Mouse (Mus musculus): ENCODE results near the gene Fcgr1. TPM values are rescaled to one million over a fixed set of nuclear protein-coding genes. Genes with fewer than 3 reads are reported as not detected.
"Not testable (repeated sequence)": the region's sequence is repeated elsewhere in the genome, so short reads cannot be mapped to it uniquely, and the experiment has no call there.

Fcgr1 gene
- total and polyA plus RNA-seq, 2 experiments from 2014 or later: 2.4 to 2.6 TPM

DNA sequence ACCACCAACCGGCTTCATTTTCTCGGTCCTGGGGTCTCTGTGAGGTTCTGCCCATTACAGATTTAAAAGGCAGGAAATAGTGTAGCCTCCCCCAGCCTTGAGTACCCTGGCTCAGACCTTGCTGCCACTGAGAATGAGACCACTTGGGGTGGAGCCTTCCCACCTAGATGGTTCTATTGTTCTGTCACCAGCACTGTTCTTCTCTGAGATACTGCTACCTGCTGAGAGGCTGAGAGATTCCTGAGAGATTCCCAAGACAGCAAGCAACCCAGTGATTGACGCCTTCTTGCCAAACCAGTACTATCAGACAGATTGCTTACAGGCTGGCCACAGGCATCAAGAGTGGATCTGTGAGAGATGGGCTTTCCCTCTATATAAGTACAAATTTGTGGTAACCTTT lies 4.6 kb downstream of the Fcgr1 start:
- Histone ChIP-seq H3K4me3 (ENCODE audit: low read length) (no peak overlapping the region), H3K36me3 (ENCODE audit: insufficient read depth, low read length) (no peaks in the 10 kb centered on the region), H3K4me2 (ENCODE audit: low read depth, low read length) (no peak overlapping the region), H3K9ac (replicated peaks; ENCODE audit: low read length) (no peak overlapping the region), H3K9me3 (ENCODE audit: low read length) (no peaks in the 10 kb centered on the region), H3K27me3 (ENCODE audit: insufficient read depth, low read length) (0 out of 2 replicates have a peak, but pooled peaks cover 3% of the 10 kb centered on the region), H3K4me1 (ENCODE audit: insufficient read depth, low read length) (no peaks in the 10 kb centered on the region), H3K27ac (no peak overlapping the region)
- no peak for TF ChIP-seq CTCF (IDR thresholded peaks at IDR 0.05; ENCODE audit: low read depth)
- DNase-seq (ENCODE audit: low spot score) (no peak), ATAC-seq (no peak)
- WGBS: 67% methylated on average over 3 of the region's 3 CpGs

DNA sequence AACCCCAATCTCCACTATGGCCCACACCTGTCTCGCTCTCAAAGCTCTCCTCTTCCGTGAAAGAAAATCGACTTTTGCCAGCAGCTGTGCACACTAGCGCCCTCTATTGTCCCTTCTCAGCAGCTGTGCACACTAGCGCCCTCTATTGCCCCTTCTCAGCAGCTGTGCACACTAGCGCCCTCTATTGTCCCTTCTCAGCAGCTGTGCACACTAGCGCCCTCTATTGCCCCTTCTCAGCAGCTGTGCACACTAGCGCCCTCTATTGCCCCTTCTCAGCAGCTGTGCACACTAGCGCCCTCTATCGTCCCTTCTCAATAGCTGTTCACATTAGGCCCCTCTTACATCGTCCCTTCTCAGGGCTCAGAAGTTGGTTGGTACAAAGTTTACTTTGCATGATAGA lies 6.4 kb downstream of the Fcgr1 start:
- H3K27me3 ChIP-seq (ENCODE audit: insufficient read depth, low read length); H3K9ac ChIP-seq (replicated peaks; ENCODE audit: low read length); H3K4me2 ChIP-seq (ENCODE audit: low read depth, low read length); H3K27ac ChIP-seq; H3K4me3 ChIP-seq (ENCODE audit: low read length); H3K4me1 ChIP-seq (ENCODE audit: insufficient read depth, low read length); H3K9me3 ChIP-seq (ENCODE audit: low read length); DNase-seq (ENCODE audit: low spot score); ATAC-seq; H3K36me3 ChIP-seq (ENCODE audit: insufficient read depth, low read length): not testable (repeated sequence)
- peak; percentile 82 for TF ChIP-seq CTCF (IDR thresholded peaks at IDR 0.05; ENCODE audit: low read depth)
- WGBS: 94% methylated on average over 11 of the region's 11 CpGs

DNA sequence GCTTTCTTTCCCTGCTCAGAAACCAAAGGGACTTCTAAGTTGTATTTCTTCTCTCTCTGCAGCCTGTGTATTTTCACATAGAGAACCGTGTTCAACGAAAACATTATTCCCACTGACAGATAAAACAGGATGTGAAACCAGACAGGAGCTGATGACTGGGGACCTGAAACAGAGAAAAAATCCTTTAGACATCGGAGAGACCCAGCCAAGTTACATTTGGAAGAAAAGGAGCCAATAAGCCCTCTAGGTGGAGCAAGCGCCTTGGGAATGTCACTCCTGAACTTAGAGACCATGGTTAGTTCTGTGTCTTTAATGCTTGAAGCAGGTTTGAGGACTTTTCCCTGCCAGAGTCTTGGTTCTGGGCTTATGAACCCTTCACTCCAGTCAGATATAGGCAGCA lies 9.3 kb downstream of the Fcgr1 start:
- 0 out of 2 replicates have a peak, but pooled peaks cover 5% of the 10 kb centered on the region for H3K27me3 ChIP-seq (ENCODE audit: insufficient read depth, low read length)
- ATAC-seq: no peak
- no peak overlapping the region for H3K9ac ChIP-seq (replicated peaks; ENCODE audit: low read length)
- DNase-seq (ENCODE audit: low spot score): peak; percentile 73
- no peak overlapping the region for H3K27ac ChIP-seq
- peak; percentile 66 for TF ChIP-seq CTCF (IDR thresholded peaks at IDR 0.05; ENCODE audit: low read depth)
- H3K36me3 ChIP-seq (ENCODE audit: insufficient read depth, low read length): no peaks in the 10 kb centered on the region
- H3K4me3 ChIP-seq (ENCODE audit: low read length): no peak overlapping the region
- H3K4me2 ChIP-seq (ENCODE audit: low read depth, low read length): no peak overlapping the region
- H3K4me1 ChIP-seq (ENCODE audit: insufficient read depth, low read length): no peaks in the 10 kb centered on the region
- WGBS: 19% methylated on average over 4 of the region's 4 CpGs
- H3K9me3 ChIP-seq (ENCODE audit: low read length): no peaks in the 10 kb centered on the region

DNA sequence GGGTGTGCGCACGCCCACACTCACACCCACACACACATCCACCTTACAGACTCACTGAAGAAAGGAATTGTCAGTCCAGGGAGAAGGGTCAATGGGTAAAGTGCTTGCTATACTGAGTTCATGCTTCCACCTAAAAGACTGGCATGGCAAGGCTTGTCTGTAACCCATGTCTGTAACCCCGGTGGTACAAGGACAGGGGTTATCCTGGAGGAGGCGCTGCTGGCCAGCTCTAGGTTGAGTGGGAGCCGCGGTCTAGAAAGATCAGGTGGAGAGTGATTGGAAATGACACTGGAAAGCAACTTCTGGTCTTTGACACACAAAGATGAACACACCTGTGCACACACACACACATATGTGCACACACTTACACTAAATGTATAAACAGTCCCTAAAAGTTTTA lies 13.1 kb downstream of the Fcgr1 start:
- ATAC-seq (no peak), DNase-seq (ENCODE audit: low spot score) (no peak)
- TF ChIP-seq CTCF (IDR thresholded peaks at IDR 0.05; ENCODE audit: low read depth): no peak
- no peaks in the 10 kb centered on the region for H3K36me3 ChIP-seq (ENCODE audit: insufficient read depth, low read length)
- no peak overlapping the region for H3K27ac ChIP-seq
- peaks cover 4% of the 10 kb centered on the region; the same call in 1 of the 2 replicates for H3K4me1 ChIP-seq (ENCODE audit: insufficient read depth, low read length)
- H3K4me2 ChIP-seq (ENCODE audit: low read depth, low read length): no peak overlapping the region
- 0 out of 2 replicates have a peak, but pooled peaks cover 2% of the 10 kb centered on the region for H3K27me3 ChIP-seq (ENCODE audit: insufficient read depth, low read length)
- no peak overlapping the region for H3K9ac ChIP-seq (replicated peaks; ENCODE audit: low read length)
- no peaks in the 10 kb centered on the region for H3K9me3 ChIP-seq (ENCODE audit: low read length)
- WGBS: 53% methylated on average over 6 of the region's 6 CpGs
- H3K4me3 ChIP-seq (ENCODE audit: low read length): no peak overlapping the region

DNA sequence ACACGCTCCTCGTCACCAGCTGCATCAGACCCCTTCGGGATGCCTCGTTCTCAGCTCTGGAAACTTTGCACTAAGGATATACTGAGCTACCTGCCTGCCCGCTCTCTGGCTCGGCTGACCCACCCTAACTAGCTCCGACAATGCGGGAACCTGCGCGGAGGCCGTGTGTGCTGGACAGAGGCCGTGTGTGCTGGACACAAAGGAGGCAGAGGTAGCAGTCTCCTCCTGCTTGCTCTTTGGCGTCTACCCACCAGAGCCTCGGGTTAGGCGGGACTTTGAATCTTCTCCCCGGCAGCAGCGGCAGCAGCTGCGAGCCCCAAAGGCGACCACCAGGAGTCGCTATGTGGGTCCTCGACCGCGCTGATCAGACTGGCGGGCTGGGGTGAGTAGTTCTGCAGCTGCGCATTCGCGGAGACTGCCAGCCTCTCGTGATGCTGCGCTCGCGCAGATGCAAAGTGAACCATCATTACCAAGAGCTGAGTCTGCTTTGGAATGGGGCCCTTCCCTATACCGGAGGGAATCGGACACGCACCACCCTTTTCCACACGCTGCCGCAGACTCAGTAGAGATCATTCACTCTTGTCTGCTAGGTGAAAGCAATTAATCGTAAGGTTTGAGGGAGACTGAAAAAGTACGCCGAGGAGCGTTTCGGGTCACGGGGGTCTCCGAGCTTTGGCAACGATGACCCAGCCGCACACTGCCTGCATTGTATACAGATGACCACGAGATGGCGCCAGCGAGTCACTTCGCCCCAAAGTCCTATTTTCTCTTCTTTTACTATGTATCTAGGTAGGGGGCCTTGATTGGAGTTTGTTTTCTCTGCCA lies 15.8 kb downstream of the Fcgr1 start:
- H3K4me1 ChIP-seq (ENCODE audit: insufficient read depth, low read length): peaks cover 4% of the 10 kb centered on the region; the same call in 1 of the 2 replicates
- under 1% methylated on average over 49 of the region's 49 CpGs for WGBS
- H3K9me3 ChIP-seq (ENCODE audit: low read length): no peaks in the 10 kb centered on the region
- H3K9ac ChIP-seq (replicated peaks; ENCODE audit: low read length): peak overlapping the region; percentile 51
- no peaks in the 10 kb centered on the region for H3K36me3 ChIP-seq (ENCODE audit: insufficient read depth, low read length)
- H3K4me2 ChIP-seq (ENCODE audit: low read depth, low read length): peak overlapping the region; percentile 80
- ATAC-seq: peak; percentile 98
- peak overlapping the region; percentile 83 for H3K27ac ChIP-seq
- TF ChIP-seq CTCF (IDR thresholded peaks at IDR 0.05; ENCODE audit: low read depth): peak; percentile 86
- no peaks in the 10 kb centered on the region for H3K27me3 ChIP-seq (ENCODE audit: insufficient read depth, low read length)
- DNase-seq (ENCODE audit: low spot score): peak; percentile 97
- H3K4me3 ChIP-seq (ENCODE audit: low read length): peak overlapping the region; percentile 42

DNA sequence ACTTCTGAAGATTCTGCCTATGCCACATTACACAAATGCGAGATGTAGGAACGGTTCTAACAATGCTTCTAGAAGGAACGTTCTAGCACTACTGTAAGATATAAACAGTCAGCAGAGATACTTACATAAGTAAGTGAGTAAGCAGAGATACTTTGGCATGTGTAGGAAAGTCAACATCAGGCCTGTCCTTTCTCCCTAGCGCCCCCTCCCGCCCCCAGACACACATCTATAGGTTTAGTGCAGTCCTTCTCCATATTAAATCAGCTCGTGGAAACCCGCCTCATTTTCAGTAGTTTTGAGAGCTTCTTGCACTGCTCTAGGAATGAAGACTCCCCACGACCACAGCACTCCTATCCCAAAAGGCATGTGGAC lies 16.4 kb downstream of the Fcgr1 start:
- DNase-seq (ENCODE audit: low spot score) (peak; percentile 50), ATAC-seq (no peak; the same call in 1 of the 2 replicates)
- TF ChIP-seq CTCF (IDR thresholded peaks at IDR 0.05; ENCODE audit: low read depth): no peak
- H3K27ac ChIP-seq: peak overlapping the region; percentile 83; the same call in 1 of the 2 replicates
- H3K27me3 ChIP-seq (ENCODE audit: insufficient read depth, low read length): no peaks in the 10 kb centered on the region
- no peaks in the 10 kb centered on the region for H3K36me3 ChIP-seq (ENCODE audit: insufficient read depth, low read length)
- peak overlapping the region; percentile 51 for H3K9ac ChIP-seq (replicated peaks; ENCODE audit: low read length)
- WGBS: 16% methylated on average over 8 of the region's 8 CpGs
- peaks cover 4% of the 10 kb centered on the region; the same call in 1 of the 2 replicates for H3K4me1 ChIP-seq (ENCODE audit: insufficient read depth, low read length)
- peak overlapping the region; percentile 80 for H3K4me2 ChIP-seq (ENCODE audit: low read depth, low read length)
- peak overlapping the region; percentile 42 for H3K4me3 ChIP-seq (ENCODE audit: low read length)
- no peaks in the 10 kb centered on the region for H3K9me3 ChIP-seq (ENCODE audit: low read length)
